ENCODE assay signal across 17 mouse cellular contexts in genomic region chr16:93670466-93670865, GRCm38 (mm10). TPM values are rescaled to one million over a fixed set of nuclear protein-coding genes. Genes with fewer than 3 reads are reported as not detected.
"Had no signal": no experiment of that assay in that cellular context is flagged by ENCODE, and none has a peak within 500 bp of the region (broad histone marks: within the 10 kb centered on the region; RNA-seq: fewer than 3 reads in every experiment).

No protein-coding gene starts in this region.

RNA-seq across cellular contexts. Expression of gene Gm5678, which starts 42.6 kb away (rescaled TPM):
- polyA plus RNA-seq: liver, embryonic 14.5 days; liver, embryonic 16.5 days; lung, adult 2 months; lung, embryonic 16.5 days; midbrain, embryonic 10.5 days; midbrain, embryonic 12.5 days; midbrain, embryonic 14.5 days; midbrain, embryonic 16.5 days; myocyte; neural tube, embryonic 11.5 days; neural tube, embryonic 13.5 days; neural tube, embryonic 15.5 days; small intestine, adult 2 months; stomach, embryonic 14.5 days; testis, adult 2 months; thymus, adult 2 months; urinary bladder, adult 2 months had no signal
